Mouse (Mus musculus) intestine, embryonic 15.5 days (tissue): Measurements from ENCODE around the gene Angel2. TPM values are rescaled to one million over a fixed set of nuclear protein-coding genes. Genes with fewer than 3 reads are reported as not detected.
A peak's percentile ranks its signal among the peaks of the same experiment; 100 is the strongest.
"Not testable (repeated sequence)": the region's sequence is repeated elsewhere in the genome, so short reads cannot be mapped to it uniquely, and the experiment has no call there.

Experiments used
- ATAC-seq: fragments of 200-750 bp; cut with Nextera tagmentation; 2 replicates; pipeline ENCODE4 v1.8.0; 2017; ENCODE audit warnings: moderate TSS enrichment, moderate library complexity
- H3K27ac ChIP-seq: fragments of 300-500 bp; sonication (generic); 2 replicates; pipeline ENCODE4 v1.5.1; 2015; ENCODE audit warnings: mild to moderate bottlenecking, inconsistent platforms
- H3K27me3 ChIP-seq: fragments of 300-500 bp; sonication (generic); replicated peaks from 2 replicates; pipeline ENCODE4 v1.6.1; 2015; ENCODE audit warnings: inconsistent platforms
- H3K36me3 ChIP-seq: fragments of 300-500 bp; sonication (generic); 2 replicates; pipeline ENCODE4 v1.6.1; 2015; ENCODE audit warnings: inconsistent platforms
- H3K4me1 ChIP-seq: fragments of 300-500 bp; sonication (generic); replicated peaks from 2 replicates; pipeline ENCODE4 v1.6.1; 2015; ENCODE audit warnings: inconsistent platforms
- H3K4me2 ChIP-seq: fragments of 300-500 bp; sonication (generic); replicated peaks from 2 replicates; pipeline ENCODE4 v1.6.1; 2015; ENCODE audit warnings: mild to moderate bottlenecking, inconsistent platforms
- H3K4me3 ChIP-seq: fragments of 300-500 bp; sonication (generic); replicated peaks from 2 replicates; pipeline ENCODE4 v1.5.1; 2015; ENCODE audit warnings: inconsistent platforms
- H3K9ac ChIP-seq: fragments of 300-500 bp; sonication (generic); 2 replicates; pipeline ENCODE4 v1.6.1; 2015; ENCODE audit warnings: inconsistent platforms
- H3K9me3 ChIP-seq: fragments of 300-500 bp; sonication (generic); 2 replicates; pipeline ENCODE4 v1.6.1; 2016; ENCODE audit warnings: inconsistent platforms
- WGBS: fragments of 180-500 bp; shearing (Covaris S2); methylation state at CpG from one replicate; pipeline ENCODE4 v1.1.7; 2015; 5-methylcytosine and 5-hydroxymethylcytosine counted together
- polyA plus RNA-seq: library from polyadenylated mRNA; unstranded; fragments of >200 nt; fragmentation: Nextera tagmentation; extraction: Ambion mirVana; gene quantifications from 2 replicates; pipeline ENCODE4 v1.2.1, GENCODE M21; 2015

Angel2 gene
- 36.2 and 40.2 TPM in 2 replicates for polyA plus RNA-seq

- H3K36me3 ChIP-seq, H3K4me3 ChIP-seq, ATAC-seq, H3K9ac ChIP-seq, H3K27ac ChIP-seq, H3K27me3 ChIP-seq, H3K9me3 ChIP-seq, H3K4me1 ChIP-seq, H3K4me2 ChIP-seq: not testable (repeated sequence)
- 85% methylated on average over 3 of the region's 3 CpGs for WGBS
Observed at GRCm38 (mm10) chr1:190924812-190925211, at the start of gene Angel2. Gene Angel2, plus strand, starts transcription at chr1:190925112.

- Histone ChIP-seq H3K4me1 (no peaks in the 10 kb centered on the region), H3K4me3 (no peak overlapping the region), H3K4me2 (no peak overlapping the region), H3K36me3 (no peaks in the 10 kb centered on the region; the same call in 1 of the 2 replicates), H3K9ac (no peak overlapping the region), H3K27ac (no peak overlapping the region), H3K9me3 (no peaks in the 10 kb centered on the region), H3K27me3 (no peaks in the 10 kb centered on the region)
- no peak for ATAC-seq
- 90% methylated on average over 6 of the region's 6 CpGs for WGBS
Observed at GRCm38 (mm10) chr1:190875751-190876150, 49.2 kb upstream of the Angel2 start.

- Histone ChIP-seq H3K9ac (no peak overlapping the region), H3K4me1 (no peaks in the 10 kb centered on the region), H3K27ac (no peak overlapping the region), H3K36me3 (peaks cover 3% of the 10 kb centered on the region; the same call in 1 of the 2 replicates), H3K27me3 (no peaks in the 10 kb centered on the region), H3K4me2 (no peak overlapping the region), H3K9me3 (no peaks in the 10 kb centered on the region), H3K4me3 (no peak overlapping the region)
- 70% methylated on average over 6 of the region's 6 CpGs for WGBS
- ATAC-seq: no peak
Observed at GRCm38 (mm10) chr1:190880638-190881037, 44.3 kb upstream of the Angel2 start.

GRCm38 (mm10) chr1:190881422-190881821 lies 43.5 kb upstream of the Angel2 start:
- H3K9me3 ChIP-seq: no peaks in the 10 kb centered on the region
- no peak overlapping the region for H3K4me2 ChIP-seq
- no peaks in the 10 kb centered on the region for H3K4me1 ChIP-seq
- no peaks in the 10 kb centered on the region for H3K27me3 ChIP-seq
- H3K27ac ChIP-seq: no peak overlapping the region
- 6% methylated on average over 2 of the region's 2 CpGs for WGBS
- H3K9ac ChIP-seq: no peak overlapping the region
- H3K36me3 ChIP-seq: peaks cover 7% of the 10 kb centered on the region; the same call in 1 of the 2 replicates
- H3K4me3 ChIP-seq: no peak overlapping the region
- ATAC-seq: peak; percentile 61; the same call in 1 of the 2 replicates

GRCm38 (mm10) chr1:190886014-190886413 lies 38.9 kb upstream of the Angel2 start:
- ATAC-seq: no peak
- H3K4me3 ChIP-seq: no peak overlapping the region
- no peak overlapping the region for H3K4me2 ChIP-seq
- H3K9me3 ChIP-seq: no peaks in the 10 kb centered on the region
- H3K4me1 ChIP-seq: no peaks in the 10 kb centered on the region
- 89% methylated on average over 4 of the region's 4 CpGs for WGBS
- H3K9ac ChIP-seq: no peak overlapping the region
- no peaks in the 10 kb centered on the region for H3K27me3 ChIP-seq
- H3K36me3 ChIP-seq: 0 out of 2 replicates have a peak, but pooled peaks cover 13% of the 10 kb centered on the region
- no peak overlapping the region for H3K27ac ChIP-seq

GRCm38 (mm10) chr1:190888031-190888430 lies 36.9 kb upstream of the Angel2 start:
- no peak overlapping the region for H3K4me3 ChIP-seq
- H3K27ac ChIP-seq: no peak overlapping the region
- H3K27me3 ChIP-seq: no peaks in the 10 kb centered on the region
- no peaks in the 10 kb centered on the region for H3K4me1 ChIP-seq
- no peak for ATAC-seq
- H3K9me3 ChIP-seq: no peaks in the 10 kb centered on the region
- WGBS: 88% methylated on average over 2 of the region's 2 CpGs
- no peak overlapping the region for H3K9ac ChIP-seq
- H3K4me2 ChIP-seq: no peak overlapping the region
- 0 out of 2 replicates have a peak, but pooled peaks cover 12% of the 10 kb centered on the region for H3K36me3 ChIP-seq

GRCm38 (mm10) chr1:190888646-190889045 lies 36.3 kb upstream of the Angel2 start:
- no peaks in the 10 kb centered on the region for H3K9me3 ChIP-seq
- H3K4me1 ChIP-seq: no peaks in the 10 kb centered on the region
- H3K4me2 ChIP-seq: no peak overlapping the region
- WGBS: 88% methylated on average over 16 of the region's 16 CpGs
- H3K27ac ChIP-seq: no peak overlapping the region
- H3K27me3 ChIP-seq: no peaks in the 10 kb centered on the region
- H3K9ac ChIP-seq: no peak overlapping the region
- no peak overlapping the region for H3K4me3 ChIP-seq
- H3K36me3 ChIP-seq: 0 out of 2 replicates have a peak, but pooled peaks cover 10% of the 10 kb centered on the region
- ATAC-seq: no peak

GRCm38 (mm10) chr1:190893559-190894167 lies 31.2 kb upstream of the Angel2 start:
- H3K4me2 ChIP-seq: no peak overlapping the region
- H3K27me3 ChIP-seq: no peaks in the 10 kb centered on the region
- H3K4me1 ChIP-seq: no peaks in the 10 kb centered on the region
- H3K27ac ChIP-seq: no peak overlapping the region
- H3K9me3 ChIP-seq: no peaks in the 10 kb centered on the region
- H3K36me3 ChIP-seq: 0 out of 2 replicates have a peak, but pooled peaks cover under 1% of the 10 kb centered on the region
- no peak overlapping the region for H3K9ac ChIP-seq
- H3K4me3 ChIP-seq: no peak overlapping the region
- whole genome bisulfite sequencing: 83% methylated on average over 6 of the region's 6 CpGs
- no peak for ATAC-seq

- H3K4me3 ChIP-seq: no peak overlapping the region
- no peak overlapping the region for H3K4me2 ChIP-seq
- H3K9ac ChIP-seq: no peak overlapping the region
- WGBS: 76% methylated on average over 3 of the region's 3 CpGs
- peak overlapping the region; percentile 54 for H3K27ac ChIP-seq
- peaks cover 14% of the 10 kb centered on the region for H3K4me1 ChIP-seq
- no peaks in the 10 kb centered on the region for H3K27me3 ChIP-seq
- peak; percentile 58 for ATAC-seq
- no peaks in the 10 kb centered on the region for H3K36me3 ChIP-seq
- H3K9me3 ChIP-seq: no peaks in the 10 kb centered on the region
Observed at GRCm38 (mm10) chr1:190898186-190898585, 26.7 kb upstream of the Angel2 start.

GRCm38 (mm10) chr1:190898899-190899575 lies 25.9 kb upstream of the Angel2 start:
- Histone ChIP-seq H3K4me2 (no peak overlapping the region), H3K4me1 (peaks cover 14% of the 10 kb centered on the region), H3K27ac (peak overlapping the region; percentile 54), H3K4me3 (no peak overlapping the region), H3K27me3 (no peaks in the 10 kb centered on the region), H3K9me3 (no peaks in the 10 kb centered on the region), H3K9ac (no peak overlapping the region), H3K36me3 (no peaks in the 10 kb centered on the region)
- peak; percentile 90 for ATAC-seq
- WGBS: 51% methylated on average over 9 of the region's 9 CpGs

- Histone ChIP-seq H3K27me3 (no peaks in the 10 kb centered on the region), H3K4me1 (peaks cover 14% of the 10 kb centered on the region), H3K36me3 (peaks cover 4% of the 10 kb centered on the region; the same call in 1 of the 2 replicates), H3K9ac (no peak overlapping the region), H3K9me3 (no peaks in the 10 kb centered on the region), H3K27ac (no peak overlapping the region; the same call in 1 of the 2 replicates), H3K4me3 (no peak overlapping the region), H3K4me2 (no peak overlapping the region)
- 43% methylated on average over 2 of the region's 2 CpGs for WGBS
- no peak for ATAC-seq
Observed at GRCm38 (mm10) chr1:190901082-190901481, 23.8 kb upstream of the Angel2 start.

GRCm38 (mm10) chr1:190904136-190904535 lies 20.8 kb upstream of the Angel2 start:
- H3K36me3 ChIP-seq: peaks cover 4% of the 10 kb centered on the region; the same call in 1 of the 2 replicates
- no peaks in the 10 kb centered on the region for H3K9me3 ChIP-seq
- H3K4me1 ChIP-seq: peaks cover 10% of the 10 kb centered on the region
- 89% methylated on average over 3 of the region's 3 CpGs for WGBS
- no peak overlapping the region for H3K9ac ChIP-seq
- H3K4me2 ChIP-seq: no peak overlapping the region
- no peak overlapping the region for H3K27ac ChIP-seq
- no peak overlapping the region for H3K4me3 ChIP-seq
- no peak for ATAC-seq
- H3K27me3 ChIP-seq: no peaks in the 10 kb centered on the region
